Mouse (Mus musculus) limb, embryonic 15.5 days (tissue): ENCODE data around the gene Zfp781. TPM values are rescaled to one million over a fixed set of nuclear protein-coding genes. Genes with fewer than 3 reads are reported as not detected.
"Not testable (repeated sequence)": the region's sequence is repeated elsewhere in the genome, so short reads cannot be mapped to it uniquely, and the experiment has no call there.

Experiments
- ATAC-seq: fragments of 200-750 bp; cut with Nextera tagmentation; 2 replicates; pipeline ENCODE4 v1.8.0; 2017; ENCODE audit warnings: low read depth, moderate TSS enrichment; ENCODE audit not compliant: insufficient number of reproducible peaks, low FRiP score, low TSS enrichment
- H3K27ac ChIP-seq: fragments of 300-500 bp; sonication (generic); 2 replicates; pipeline ENCODE4 v1.5.1; 2015; ENCODE audit warnings: moderate library complexity, mild to moderate bottlenecking, inconsistent platforms
- H3K27me3 ChIP-seq: fragments of 300-500 bp; sonication (generic); 2 replicates; pipeline ENCODE4 v1.6.1; 2015; ENCODE audit warnings: inconsistent platforms
- H3K36me3 ChIP-seq: fragments of 300-500 bp; sonication (generic); 2 replicates; pipeline ENCODE4 v1.6.1; 2015; ENCODE audit warnings: inconsistent platforms
- H3K4me1 ChIP-seq: fragments of 300-500 bp; sonication (generic); 2 replicates; pipeline ENCODE4 v1.6.1; 2015; ENCODE audit warnings: inconsistent platforms
- H3K4me2 ChIP-seq: fragments of 300-500 bp; sonication (generic); 2 replicates; pipeline ENCODE4 v1.6.1; 2015; ENCODE audit warnings: mild to moderate bottlenecking, inconsistent platforms
- H3K4me3 ChIP-seq: fragments of 300-500 bp; sonication (generic); 2 replicates; pipeline ENCODE4 v1.5.1; 2015; ENCODE audit warnings: mild to moderate bottlenecking, inconsistent platforms
- H3K9ac ChIP-seq: fragments of 300-500 bp; sonication (generic); 2 replicates; pipeline ENCODE4 v1.6.1; 2015; ENCODE audit warnings: inconsistent platforms
- H3K9me3 ChIP-seq: fragments of 300-500 bp; sonication (generic); 2 replicates; pipeline ENCODE4 v1.6.1; 2016; ENCODE audit warnings: inconsistent platforms
- WGBS: fragments of 180-500 bp; shearing (Covaris S2); methylation state at CpG from one replicate; pipeline ENCODE4 v1.1.7; 2015; 5-methylcytosine and 5-hydroxymethylcytosine counted together
- polyA plus RNA-seq: library from polyadenylated mRNA; unstranded; fragments of >200 nt; fragmentation: Nextera tagmentation; extraction: Ambion mirVana; gene quantifications from 2 replicates; pipeline ENCODE4 v1.2.1, GENCODE M21; 2015

Gene Zfp781
- polyA plus RNA-seq: 2.7 and 4.6 TPM in 2 replicates

DNA sequence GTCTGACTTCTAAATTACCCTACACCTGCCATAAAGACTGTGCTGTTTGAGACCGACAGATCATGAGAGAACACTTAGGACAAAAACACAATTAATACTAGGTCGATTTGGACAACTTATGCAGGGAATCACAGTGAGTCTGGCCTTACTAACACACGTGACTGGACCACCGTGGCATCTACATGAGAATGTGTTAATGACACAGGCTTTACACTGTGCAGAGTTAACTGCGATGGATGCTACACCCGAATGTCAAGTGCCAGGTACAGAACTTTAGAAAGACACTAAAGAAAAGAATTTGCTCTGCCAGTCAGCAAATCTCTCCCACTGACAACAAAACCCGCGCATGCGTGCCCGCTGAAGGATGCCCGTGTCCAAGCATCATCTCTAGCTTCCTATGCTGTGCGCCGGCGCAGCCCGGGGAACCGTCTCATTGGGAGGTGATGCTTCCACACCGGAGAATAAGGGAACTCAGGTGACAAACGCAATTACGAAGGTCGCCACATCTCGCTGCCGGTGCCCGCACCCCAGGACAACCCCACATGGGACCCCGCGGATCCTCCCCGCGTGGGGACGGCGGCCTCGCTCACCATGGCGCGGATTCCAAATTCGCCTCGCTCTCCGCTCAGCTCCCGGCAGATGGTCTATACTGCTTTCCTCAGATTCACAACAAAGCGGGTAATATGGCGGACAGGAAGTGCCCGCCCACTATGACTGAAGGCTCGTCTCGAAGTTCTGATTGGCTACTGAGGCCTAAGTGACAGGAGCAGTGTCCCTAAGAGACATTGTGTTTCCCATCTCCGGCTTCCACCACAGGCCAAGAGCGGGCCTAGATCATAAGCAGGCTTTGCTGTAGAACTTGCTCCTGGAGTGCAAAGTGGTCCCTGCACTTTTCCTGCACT is at the start of gene Zfp781:
Gene Zfp781 (minus strand): TSS at position 639 of the 902 bp plus-strand sequence.
- not testable (repeated sequence) for H3K27me3 ChIP-seq

DNA sequence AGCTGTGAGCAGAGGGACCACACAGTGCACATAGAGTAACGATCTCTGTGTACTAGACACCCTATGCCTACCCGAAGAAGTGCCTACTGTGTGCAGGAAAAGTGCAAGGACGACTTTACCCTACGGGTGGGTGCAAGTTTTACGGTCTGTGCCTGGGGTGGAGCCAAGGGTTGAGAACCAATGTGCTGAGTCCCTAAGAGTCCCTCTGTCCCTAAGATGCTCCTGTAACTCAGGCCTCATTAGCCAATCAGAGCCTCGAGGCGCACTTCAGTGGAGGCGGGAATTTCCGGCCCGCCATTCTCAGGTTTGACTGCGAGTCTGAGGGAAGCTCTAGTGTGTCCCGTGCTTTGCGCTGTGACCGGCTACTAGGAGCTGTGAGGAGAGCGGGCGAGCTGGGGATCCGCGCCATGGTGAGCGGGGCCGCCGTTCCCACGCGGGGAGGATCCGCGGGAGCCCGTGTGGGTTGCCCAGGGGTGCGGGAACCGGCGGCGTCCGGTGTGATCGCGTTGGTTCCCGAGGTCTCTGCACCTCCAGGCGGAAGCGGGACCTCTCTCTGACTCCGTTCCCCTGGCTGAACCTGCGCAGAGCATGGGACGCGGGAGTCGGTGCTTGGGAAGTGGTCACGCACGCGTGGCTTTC is 48.2 kb upstream of the Zfp781 start:
- not testable (repeated sequence) for H3K4me2 ChIP-seq, H3K4me1 ChIP-seq, H3K27ac ChIP-seq, H3K9ac ChIP-seq, H3K9me3 ChIP-seq, ATAC-seq, H3K27me3 ChIP-seq, H3K36me3 ChIP-seq, H3K4me3 ChIP-seq
- whole genome bisulfite sequencing: no CpG with 5 or more reads among the region's 44 CpGs

More for the DNA sequence above, at the start of gene Zfp781:
- H3K9ac ChIP-seq, H3K27ac ChIP-seq, H3K4me2 ChIP-seq, H3K4me3 ChIP-seq, H3K36me3 ChIP-seq, H3K4me1 ChIP-seq, H3K9me3 ChIP-seq: not testable (repeated sequence)
- WGBS: no CpG with 5 or more reads among the region's 43 CpGs
- peak; percentile 93 for ATAC-seq

DNA sequence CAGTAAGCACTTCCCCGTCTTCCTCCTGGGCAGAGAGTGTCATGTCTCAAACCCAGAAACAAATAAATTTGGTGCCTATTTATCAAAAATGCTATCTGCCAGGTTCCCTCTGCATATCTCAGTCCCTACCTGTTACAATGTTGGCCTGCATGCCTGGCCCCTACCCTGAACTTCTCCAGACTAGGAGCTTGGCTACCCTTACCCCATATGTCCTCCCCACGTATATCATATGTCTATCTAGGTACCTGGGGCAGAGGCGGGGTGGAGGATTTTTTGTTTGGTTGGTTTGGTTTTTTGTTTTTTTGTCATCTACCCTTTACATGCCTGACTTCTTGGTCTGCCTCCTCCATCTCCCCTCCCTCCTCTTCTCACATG is 451 bp upstream of the Zfp781 start:
- H3K36me3 ChIP-seq, H3K4me2 ChIP-seq, H3K27me3 ChIP-seq, H3K9ac ChIP-seq, H3K4me3 ChIP-seq, H3K27ac ChIP-seq, H3K9me3 ChIP-seq, ATAC-seq, H3K4me1 ChIP-seq: not testable (repeated sequence)
- no CpG with 5 or more reads among the region's 3 CpGs for whole genome bisulfite sequencing

DNA sequence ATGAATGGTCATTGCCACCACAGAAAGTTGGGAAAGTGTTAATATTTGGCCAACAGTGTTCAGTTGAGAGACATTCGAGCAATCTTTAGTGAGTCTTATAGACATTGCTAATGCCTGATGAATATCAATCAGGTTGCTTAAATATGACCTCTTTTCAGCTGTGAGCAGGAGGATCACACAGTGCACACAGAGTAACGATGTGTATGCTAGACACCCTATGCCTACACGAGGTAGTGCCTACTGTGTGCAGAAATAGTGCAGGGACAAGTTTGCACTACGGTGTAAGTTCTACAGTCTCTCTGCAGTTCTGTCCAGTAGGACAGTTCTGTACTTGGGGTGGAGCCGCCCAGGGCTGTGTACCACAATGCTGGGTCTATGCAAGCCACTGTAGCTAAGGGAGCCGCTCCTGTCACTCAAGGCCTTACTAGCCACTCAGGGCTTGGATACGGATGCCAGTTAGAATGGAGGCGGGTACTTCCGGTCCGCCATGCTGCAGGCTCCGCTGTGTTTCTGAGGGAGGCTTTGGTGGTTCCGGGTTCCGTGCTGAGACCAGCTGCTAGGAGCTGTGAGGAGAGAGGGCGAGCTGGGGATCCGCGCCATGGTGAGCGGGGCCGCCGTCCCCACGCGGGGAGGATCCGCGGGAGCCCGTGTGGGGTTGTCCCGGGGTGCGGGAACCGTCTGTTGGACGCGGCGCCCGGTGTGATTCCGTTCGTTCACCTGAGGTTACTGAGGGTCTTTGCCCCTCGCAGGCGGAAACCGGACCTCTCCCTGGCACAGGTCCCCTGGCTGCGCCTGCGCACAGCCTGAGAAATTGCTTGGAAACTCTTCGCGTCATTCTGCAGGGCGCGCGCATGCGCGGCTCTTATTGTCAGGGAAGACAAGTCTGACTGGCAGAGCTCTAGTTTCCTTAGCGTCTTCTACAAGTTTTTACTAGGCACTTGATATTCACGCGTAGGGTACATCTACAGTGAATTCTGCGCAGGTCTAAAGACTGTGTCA is 66.6 kb downstream of the Zfp781 start, which contains the start of gene Gm32687:
Gene Gm32687 (plus strand): TSS at position 526 of the 999 bp plus-strand sequence.
- not testable (repeated sequence) for H3K27me3 ChIP-seq, H3K9ac ChIP-seq, H3K4me2 ChIP-seq, H3K27ac ChIP-seq, H3K4me1 ChIP-seq, H3K9me3 ChIP-seq, H3K4me3 ChIP-seq, H3K36me3 ChIP-seq
- 25% methylated on average over 5 of the region's 49 CpGs for WGBS
- ATAC-seq: peak; percentile 99

Other genes with a start within 250 kb of the Zfp781 start
- 12.4 and 15.8 TPM in 2 replicates for gene Zfp433, start 225.7 kb downstream of the Zfp781 start, polyA plus RNA-seq
- 7.4 and 7.5 TPM in 2 replicates for gene Gm3055, start 159.3 kb downstream of the Zfp781 start, polyA plus RNA-seq
- 2.8 and 4.0 TPM in 2 replicates for gene Gm4767, start 118.3 kb downstream of the Zfp781 start, polyA plus RNA-seq
- 7.9 and 8.2 TPM in 2 replicates for gene Gm32687, start 66.5 kb downstream of the Zfp781 start, polyA plus RNA-seq
- 13.4 and 13.7 TPM in 2 replicates for gene Zfp873, start 117.6 kb upstream of the Zfp781 start, polyA plus RNA-seq
- 4.9 and 5.0 TPM in 2 replicates for gene BC024063, start 152.9 kb upstream of the Zfp781 start, polyA plus RNA-seq
- 4.8 and 5.5 TPM in 2 replicates for gene AU041133, start 197.5 kb upstream of the Zfp781 start, polyA plus RNA-seq